Mouse (Mus musculus): ENCODE results near the gene Hpse2.

Gene Hpse2

DNA sequence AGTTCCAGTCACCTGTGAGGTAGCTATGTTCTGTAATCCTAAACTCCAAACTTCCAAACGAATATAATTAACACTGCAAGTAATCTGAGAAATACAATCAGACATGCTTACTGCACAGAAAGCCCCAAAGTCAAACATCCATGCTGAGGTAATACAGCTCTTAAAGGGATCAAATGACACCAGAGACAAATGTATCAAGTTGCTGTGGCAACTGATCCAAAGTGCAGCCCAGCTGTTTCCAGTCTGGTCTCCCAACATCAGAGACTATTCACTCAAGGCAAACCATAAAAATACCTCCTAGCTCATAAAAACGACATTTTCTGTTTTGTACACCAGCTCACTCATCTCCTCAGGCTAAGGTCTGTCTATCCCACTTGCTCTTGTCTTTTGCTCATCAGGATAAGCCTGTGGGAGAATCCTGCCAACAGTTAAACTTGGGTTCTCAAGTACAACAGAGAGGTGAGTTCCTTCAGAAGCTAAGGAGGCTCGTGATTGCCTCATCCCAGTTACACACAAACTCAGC is 440.0 kb downstream of the Hpse2 start:
- DNase-seq (ENCODE audit: low spot score) = no peak

DNA sequence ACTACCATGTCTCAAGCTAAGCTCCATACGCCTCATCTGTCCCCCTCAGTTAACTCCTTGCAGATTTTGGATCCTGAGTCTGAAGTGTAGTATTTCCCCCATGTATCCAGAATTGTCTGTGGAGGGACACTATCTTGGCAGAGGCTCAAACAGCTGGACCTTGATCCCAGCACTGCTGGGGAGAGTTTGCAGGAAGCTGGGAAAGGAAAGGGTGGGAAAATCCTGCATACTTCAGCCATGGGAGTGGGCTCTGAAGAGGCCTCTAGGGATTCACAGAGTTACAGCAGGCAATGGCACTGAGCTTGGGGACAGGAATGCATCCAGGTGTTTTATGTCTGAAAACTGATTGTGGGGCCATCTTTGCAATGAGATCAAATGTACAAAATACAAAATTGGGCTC is 450.6 kb downstream of the Hpse2 start:
- no peak for DNase-seq (ENCODE audit: low spot score)

DNA sequence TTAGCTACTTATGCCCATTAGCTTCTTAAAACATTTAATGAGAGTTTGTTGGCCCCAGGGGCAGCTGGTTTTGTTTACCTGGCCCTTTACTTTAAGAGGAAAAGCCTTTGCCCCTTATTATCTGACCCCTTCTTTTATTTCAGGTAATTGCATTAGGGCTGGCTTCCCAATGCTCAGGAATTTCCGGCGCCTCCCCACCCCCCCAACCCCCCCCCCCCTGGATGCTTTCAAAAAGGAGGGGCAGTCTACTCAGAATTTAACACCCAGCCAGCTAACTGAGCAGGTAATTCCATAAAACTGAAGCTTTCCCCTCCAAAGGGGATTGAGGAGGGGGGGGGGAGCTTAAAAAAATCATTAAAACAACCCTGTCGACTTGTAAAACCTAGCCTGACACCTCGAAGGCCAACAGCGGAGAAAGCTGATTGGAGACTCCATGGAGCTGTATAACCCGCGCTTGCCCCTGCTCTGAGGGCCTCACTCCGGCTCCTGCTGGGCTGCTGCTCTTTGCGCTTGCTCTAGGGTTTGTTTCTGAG is 451.4 kb downstream of the Hpse2 start:
- DNase-seq (ENCODE audit: low spot score) = no peak

GRCm38 (mm10) chr19:42929702-42930101 is 458.5 kb downstream of the Hpse2 start:
- DNase-seq (ENCODE audit: low spot score) = no peak

- DNase-seq (ENCODE audit: low spot score) = no peak
These were observed 459.9 kb downstream of the Hpse2 start for GRCm38 (mm10) chr19:42928271-42928670.

- DNase-seq (ENCODE audit: low spot score) = no peak
These were observed 465.5 kb downstream of the Hpse2 start for GRCm38 (mm10) chr19:42922610-42923009.

GRCm38 (mm10) chr19:42913703-42914102 is 474.5 kb downstream of the Hpse2 start:
- no peak for DNase-seq (ENCODE audit: low spot score)

DNA sequence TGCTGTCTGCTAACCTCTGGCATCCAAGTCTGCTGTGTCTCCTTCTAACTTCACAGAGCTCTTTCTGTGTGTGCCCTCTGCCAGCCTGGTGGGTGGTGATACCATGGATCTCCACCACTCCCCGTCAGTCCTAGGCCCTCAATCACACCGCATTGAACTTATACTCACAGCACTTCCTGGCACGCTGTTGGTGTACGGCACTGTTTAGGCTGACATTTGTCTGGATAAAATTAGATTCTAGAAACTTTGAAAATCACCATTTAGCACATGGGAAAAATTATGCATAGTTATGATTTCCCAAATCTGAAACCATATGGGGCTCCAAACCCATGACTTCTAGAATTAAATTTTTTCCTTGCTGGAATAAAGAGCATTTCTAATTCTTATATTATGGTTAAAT is 478.4 kb downstream of the Hpse2 start:
- DNase-seq (ENCODE audit: low spot score) = no peak

GRCm38 (mm10) chr19:42908553-42908952 is 479.6 kb downstream of the Hpse2 start:
- no peak for DNase-seq (ENCODE audit: low spot score)

GRCm38 (mm10) chr19:42906328-42906727 is 481.8 kb downstream of the Hpse2 start:
- no peak for DNase-seq (ENCODE audit: low spot score)

- no peak for DNase-seq (ENCODE audit: low spot score)
These were observed 483.4 kb downstream of the Hpse2 start for GRCm38 (mm10) chr19:42904726-42905125.

DNA sequence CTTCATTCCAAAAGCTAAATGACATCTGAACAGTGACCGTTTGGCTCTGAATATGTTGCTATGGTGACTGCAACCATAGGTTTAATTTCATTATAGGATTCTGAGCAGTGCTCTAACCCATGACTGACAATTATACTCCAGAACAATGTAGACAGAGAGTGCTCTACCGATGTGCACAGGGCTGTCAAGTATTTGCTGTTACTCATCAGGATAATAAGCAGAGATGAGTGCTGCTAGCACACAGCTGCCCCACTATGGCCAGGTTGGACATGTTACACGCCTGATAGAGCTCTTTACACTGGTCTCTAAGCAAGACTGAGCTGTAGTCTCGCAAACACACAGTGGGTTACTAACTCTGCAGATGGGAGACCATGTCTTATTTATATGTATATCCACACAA is 483.9 kb downstream of the Hpse2 start:
- no peak for DNase-seq (ENCODE audit: low spot score)

DNA sequence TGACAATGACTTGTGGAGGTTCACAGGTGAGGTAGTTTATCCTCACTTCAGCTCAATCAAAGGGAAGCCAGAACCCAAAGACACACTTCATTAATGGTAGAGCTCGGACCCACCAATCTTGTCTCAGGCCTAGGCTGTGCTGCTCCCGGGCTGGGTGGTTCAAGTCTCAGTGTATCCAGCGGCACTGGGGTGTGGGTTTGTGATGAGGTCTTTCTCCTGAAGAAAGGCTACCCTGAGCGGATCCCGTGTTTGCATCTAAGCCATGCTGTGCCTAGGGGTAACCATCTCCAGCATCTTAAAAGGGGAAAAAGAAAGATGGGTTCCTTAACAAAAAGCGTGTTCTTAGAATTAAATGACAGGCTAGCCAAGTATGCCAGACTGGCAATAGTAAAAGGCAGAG is 484.3 kb downstream of the Hpse2 start:
- no peak for DNase-seq (ENCODE audit: low spot score)

- DNase-seq (ENCODE audit: low spot score) = no peak
These were observed 485.6 kb downstream of the Hpse2 start for GRCm38 (mm10) chr19:42902410-42903021.

DNA sequence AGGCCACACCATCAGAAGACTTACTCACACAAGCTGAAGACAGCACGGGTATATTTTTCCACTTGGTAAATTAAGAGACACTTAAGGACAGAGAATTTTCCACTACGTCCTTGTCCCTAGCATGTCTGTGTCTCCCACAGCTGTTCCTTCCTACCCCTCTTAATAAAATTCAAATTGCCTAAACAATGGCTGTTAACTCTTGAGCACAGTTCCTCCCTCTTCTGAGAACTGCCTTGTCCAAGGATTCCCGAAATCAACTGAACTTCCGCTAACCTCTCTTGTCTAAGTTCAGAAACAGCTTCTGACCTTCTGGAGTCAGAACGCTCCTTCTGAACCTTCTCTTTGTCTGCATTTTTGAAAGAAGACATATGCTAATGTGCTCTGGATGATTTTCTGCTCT is 496.6 kb downstream of the Hpse2 start:
- DNase-seq (ENCODE audit: low spot score) = no peak

GRCm38 (mm10) chr19:42877653-42878052 is 510.5 kb downstream of the Hpse2 start:
- no peak for DNase-seq (ENCODE audit: low spot score)

DNA sequence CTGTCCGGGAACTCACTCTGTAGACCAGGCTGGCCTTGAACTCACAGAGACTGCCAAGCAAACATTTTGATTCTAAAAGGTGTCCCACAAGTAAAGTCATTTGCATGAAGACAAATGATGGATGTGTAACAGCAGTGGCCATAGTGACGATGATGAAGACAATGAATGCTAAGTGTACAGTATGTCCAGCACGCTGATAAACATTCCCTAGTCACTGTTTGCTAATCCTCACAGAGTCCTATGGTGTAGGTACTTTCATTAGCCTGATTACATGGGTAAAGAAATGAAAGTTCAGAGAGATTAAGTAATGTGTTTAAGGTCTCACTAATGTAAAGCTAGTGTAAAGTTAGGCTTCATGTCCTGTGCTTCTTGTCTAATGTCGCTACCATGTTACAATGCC is 511.6 kb downstream of the Hpse2 start:
- no peak for DNase-seq (ENCODE audit: low spot score)

GRCm38 (mm10) chr19:42869663-42870530 is 518.3 kb downstream of the Hpse2 start:
- DNase-seq (ENCODE audit: low spot score) = no peak

DNA sequence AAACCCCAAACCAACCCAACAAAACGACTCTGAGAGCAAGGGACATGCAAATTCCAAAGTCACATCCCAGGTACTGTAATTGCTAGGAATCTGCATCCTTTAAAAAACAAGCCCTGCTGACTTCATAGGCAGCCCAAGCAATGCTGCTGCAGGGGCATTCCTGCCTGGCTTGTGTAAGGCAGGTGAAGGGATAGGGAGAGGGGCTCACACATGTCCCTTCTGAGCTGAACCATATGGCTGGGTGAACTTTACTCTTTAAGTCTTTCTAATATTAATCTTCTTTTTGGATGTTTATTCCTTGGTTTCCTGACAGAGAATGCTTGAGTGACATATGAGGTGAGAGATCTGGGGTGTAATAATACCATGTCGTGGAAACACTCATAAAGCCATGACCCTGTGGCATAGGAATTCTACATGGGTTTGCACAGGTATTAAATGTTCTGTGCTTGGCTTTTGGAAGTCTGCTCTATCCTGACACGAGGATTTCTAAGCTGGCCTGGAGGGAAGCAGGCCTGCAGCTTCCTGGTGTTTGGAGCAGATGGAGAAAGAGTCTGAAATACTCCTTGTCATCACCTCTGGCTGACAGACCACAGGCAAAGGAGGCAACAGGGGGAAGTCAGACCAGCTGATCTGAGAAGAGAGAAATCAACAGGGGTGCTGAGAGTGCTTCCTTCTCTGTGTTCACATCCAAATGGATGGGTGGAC is 519.0 kb downstream of the Hpse2 start:
- DNase-seq (ENCODE audit: low spot score) = no peak

- DNase-seq (ENCODE audit: low spot score) = no peak
These were observed 525.1 kb downstream of the Hpse2 start for GRCm38 (mm10) chr19:42863013-42863412.

DNA sequence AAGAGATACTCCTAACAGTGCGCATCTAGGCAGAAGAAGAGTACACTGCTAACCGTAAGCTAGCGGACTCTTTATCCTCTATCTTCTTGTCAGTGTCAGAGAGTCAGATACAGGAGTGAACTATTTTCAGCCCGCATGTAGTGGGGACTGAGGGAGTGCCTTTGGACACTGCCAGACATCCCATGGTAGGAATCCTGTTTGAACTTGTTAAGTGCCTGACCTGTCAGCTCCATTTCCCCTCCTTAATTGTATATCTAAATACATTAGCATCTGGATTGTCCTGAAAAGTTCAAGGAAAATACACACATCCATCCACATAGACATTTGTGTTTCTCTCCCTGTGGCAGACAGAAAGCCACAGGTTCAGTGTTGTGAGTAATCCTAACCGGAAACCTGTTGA is 531.1 kb downstream of the Hpse2 start:
- no peak for DNase-seq (ENCODE audit: low spot score)

- no peak for DNase-seq (ENCODE audit: low spot score)
These were observed 532.5 kb downstream of the Hpse2 start for GRCm38 (mm10) chr19:42855649-42856048.

GRCm38 (mm10) chr19:42850444-42850843 is 537.7 kb downstream of the Hpse2 start:
- no peak for DNase-seq (ENCODE audit: low spot score)
